8 mouse cellular contexts compared by ENCODE assay signal in the genomic region with DNA sequence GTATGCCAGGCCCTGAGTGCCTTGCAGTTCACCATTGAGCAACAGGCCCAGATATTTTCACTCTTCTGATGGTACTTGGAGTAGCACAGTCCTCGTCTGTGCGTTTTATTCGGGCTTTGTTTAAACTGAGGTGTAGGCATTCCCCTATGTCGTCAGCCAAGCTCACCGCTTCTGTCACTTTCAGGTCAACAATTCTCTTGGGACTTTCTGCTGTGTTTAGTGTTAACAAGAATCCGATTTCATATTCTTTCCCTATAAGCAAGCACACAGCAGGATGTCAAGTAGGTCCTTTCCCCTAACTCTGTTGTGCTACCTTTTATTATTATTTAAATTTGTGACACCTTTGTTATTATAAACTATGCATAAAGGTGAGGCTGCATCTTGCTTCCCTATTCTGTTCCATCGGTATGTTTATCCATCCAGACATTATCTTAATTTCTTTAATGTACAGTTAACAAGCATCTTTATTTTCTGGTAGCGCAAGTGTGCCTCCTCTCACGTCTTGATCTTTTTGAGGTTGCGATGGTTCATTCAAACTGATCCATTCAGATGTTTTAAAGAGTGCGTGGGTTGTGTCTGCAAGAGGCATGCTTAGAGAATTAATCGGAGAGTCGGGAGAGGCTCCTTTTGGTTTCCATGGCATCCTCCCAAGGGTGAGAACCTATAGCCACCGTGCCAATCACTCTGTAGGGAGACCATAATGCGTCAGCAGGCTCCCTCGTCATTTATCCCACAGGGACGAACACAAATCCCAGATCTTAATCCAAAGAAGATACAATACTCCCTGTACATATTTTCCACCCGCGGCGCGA. TPM values are rescaled to one million over a fixed set of nuclear protein-coding genes. Genes with fewer than 3 reads are reported as not detected.
DNase-seq lines count a peak whose midpoint lies in the region; ATAC-seq and TF ChIP-seq lines count a peak whose summit lies in the region.

No protein-coding gene starts in this region.

- H3K9ac ChIP-seq in limb, embryonic 11.5 days (ENCODE audit: low read length), result peak overlapping the region; percentile 58

- TF ChIP-seq POLR2A in spleen, adult 2 months (IDR thresholded peaks at IDR 0.05; ENCODE audit: low read depth, low read length), result no peak

- H3K4me3 ChIP-seq in gastrocnemius, adult 2 months, result peak overlapping the region; percentile 74
- peak overlapping the region; percentile 73 for H3K4me3 ChIP-seq in spleen, adult 2 months (ENCODE audit: extremely low read depth, insufficient read depth, insufficient read length)
- peak overlapping the region; percentile 68 for H3K4me3 ChIP-seq in limb, embryonic 11.5 days (ENCODE audit: low read depth, low read length)

- no peaks in the 10 kb centered on the region for H3K36me3 ChIP-seq in spleen, adult 2 months (ENCODE audit: control insufficient read depth, insufficient read depth, low read length)
- no peaks in the 10 kb centered on the region for H3K36me3 ChIP-seq in limb, embryonic 11.5 days (ENCODE audit: control insufficient read depth, insufficient read depth, low read length)

- H3K27ac ChIP-seq in gastrocnemius, adult 2 months, result peak overlapping the region; percentile 97
- peak overlapping the region; percentile 79 for H3K27ac ChIP-seq in spleen, adult 2 months (ENCODE audit: insufficient read depth, low read length)
- no peak overlapping the region; the same call in 1 of the 2 replicates for H3K27ac ChIP-seq in limb, embryonic 11.5 days (replicated peaks; ENCODE audit: low read depth, low read length)

- H3K4me2 ChIP-seq in limb, embryonic 11.5 days (ENCODE audit: low read depth, severe bottlenecking), result peak overlapping the region; percentile 79

- intact Hi-C loops in gastrocnemius, adult 2 months (cut with DNase I), result no loop called here

- no peaks in the 10 kb centered on the region for H3K27me3 ChIP-seq in spleen, adult 2 months (ENCODE audit: control insufficient read depth, insufficient read depth, low read length)
- H3K27me3 ChIP-seq in limb, embryonic 11.5 days (ENCODE audit: control insufficient read depth, insufficient read depth, low read length), result no peaks in the 10 kb centered on the region

- DNase-seq in gastrocnemius, adult 2 months, result no peak
- no peak for DNase-seq in gastrocnemius, postnatal 4 days (ENCODE audit: low spot score in 2 of 2)
- DNase-seq in spleen, adult 2 months (ENCODE audit: low read depth in 1 of 2, low spot score in 2 of 2), result no peak
- no peak for DNase-seq in spleen, postnatal 14 days (ENCODE audit: low spot score in 2 of 2)
- DNase-seq in limb, embryonic 11.5 days (ENCODE audit: low spot score), result no peak
- peak; percentile 11 for DNase-seq in retina, postnatal 1 day
- DNase-seq in ovary, adult 18-20 months (ENCODE audit: low spot score), result no peak
- DNase-seq in cerebellum, adult 9-10 months, result no peak

- no peaks in the 10 kb centered on the region for H3K9me3 ChIP-seq in limb, embryonic 11.5 days (ENCODE audit: control insufficient read depth, low read length)

- no peak for TF ChIP-seq CTCF in gastrocnemius, adult 2 months (IDR thresholded peaks at IDR 0.05)
- no peak for TF ChIP-seq CTCF in spleen, adult 2 months (IDR thresholded peaks at IDR 0.05; ENCODE audit: extremely low read depth, insufficient read depth, insufficient read length, insufficient replicate concordance)

- WGBS in spleen, adult 2 months, result 29% methylated on average over 21 of the region's 21 CpGs
- WGBS in limb, embryonic 11.5 days, result 24% methylated on average over 21 of the region's 21 CpGs

- no peaks in the 10 kb centered on the region; the same call in 1 of the 2 replicates for H3K4me1 ChIP-seq in spleen, adult 2 months (ENCODE audit: control insufficient read depth, insufficient read depth, insufficient read length)
- no peaks in the 10 kb centered on the region for H3K4me1 ChIP-seq in limb, embryonic 11.5 days (ENCODE audit: control insufficient read depth, insufficient read depth, low read length)

- ATAC-seq in limb, embryonic 11.5 days (ENCODE audit: insufficient number of reproducible peaks, low FRiP score, low TSS enrichment, low read depth), result no peak; the same call in 1 of the 2 replicates

RNA-seq across cellular contexts. Expression of a gene that starts 15.6 kb away (rescaled TPM):
- 1 to 10 TPM; 2.2 to 3.0 TPM for total RNA-seq in gastrocnemius, adult 2 months (2021)
- 1 to 10 TPM; 7.6 to 8.5 TPM for total RNA-seq in gastrocnemius, postnatal 4 days (2021)
- 166 and 238 TPM in 2 replicates for polyA plus RNA-seq in spleen, adult 2 months (2012; rRNA removed)
- 1.4 and 2.8 TPM in 2 replicates for polyA plus RNA-seq in limb, embryonic 11.5 days (2014; fragmentation: Nextera tagmentation; extraction: Ambion mirVana)

RNA-seq across cellular contexts. Expression of a gene that starts 20.9 kb away (rescaled TPM):
- total RNA-seq in gastrocnemius, adult 2 months (2021), result 1 to 10 TPM; 2.6 to 7.6 TPM
- 10 to 100 TPM; 12.0 to 12.9 TPM for total RNA-seq in gastrocnemius, postnatal 4 days (2021)
- 28.3 and 30.4 TPM in 2 replicates for polyA plus RNA-seq in spleen, adult 2 months (2012; rRNA removed)
- polyA plus RNA-seq in limb, embryonic 11.5 days (2014; fragmentation: Nextera tagmentation; extraction: Ambion mirVana), result 8.1 and 9.8 TPM in 2 replicates

RNA-seq across cellular contexts. Expression of a gene that starts 33.6 kb away (rescaled TPM):
- 100 to 1,000 TPM; 274 to 394 TPM for total RNA-seq in gastrocnemius, adult 2 months (2021)
- 10 to 100 TPM; 82.5 to 91.1 TPM for total RNA-seq in gastrocnemius, postnatal 4 days (2021)
- polyA plus RNA-seq in spleen, adult 2 months (2012; rRNA removed), result 34.5 and 42.5 TPM in 2 replicates
- 0.60 TPM in 1 of 2 replicates, not detected in the other for polyA plus RNA-seq in limb, embryonic 11.5 days (2014; fragmentation: Nextera tagmentation; extraction: Ambion mirVana)

RNA-seq across cellular contexts. Expression of a gene that starts 56.8 kb away (rescaled TPM):
- not detected for total RNA-seq in gastrocnemius, adult 2 months (2021)
- total RNA-seq in gastrocnemius, postnatal 4 days (2021), result not detected
- polyA plus RNA-seq in spleen, adult 2 months (2012; rRNA removed), result not detected in 2 replicates
- polyA plus RNA-seq in limb, embryonic 11.5 days (2014; fragmentation: Nextera tagmentation; extraction: Ambion mirVana), result not detected in 2 replicates
